Mouse (Mus musculus) cerebellum, adult 11-12 months (tissue): ENCODE results near the gene Setd6.
A peak's percentile ranks its signal among the peaks of the same experiment; 100 is the strongest.

Source experiments
- DNase-seq: peaks from one replicate; pipeline ENCODE4 v3.0.0; 2022

The Setd6 gene

DNA sequence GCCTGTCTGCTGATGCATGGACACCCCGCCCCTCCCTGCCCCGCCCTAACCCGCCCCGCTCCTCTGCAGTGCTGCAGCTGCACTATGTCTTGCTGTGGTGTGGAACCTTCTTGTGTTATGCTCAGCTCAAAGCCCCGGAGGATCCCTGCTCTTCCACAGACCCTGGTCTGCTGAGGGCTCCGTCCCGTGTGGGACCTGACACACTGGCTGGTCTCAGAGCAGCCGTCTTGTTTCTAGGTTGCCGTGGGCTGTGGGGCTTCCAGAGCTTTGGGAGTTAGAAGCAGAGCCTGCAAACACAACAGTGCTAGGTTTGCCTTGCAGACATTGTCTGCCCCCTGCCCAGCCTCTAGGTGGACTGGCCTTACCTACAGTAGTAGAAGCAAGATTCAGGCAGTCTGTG is 3.3 kb upstream of the Setd6 start:
- no peak for DNase-seq

DNA sequence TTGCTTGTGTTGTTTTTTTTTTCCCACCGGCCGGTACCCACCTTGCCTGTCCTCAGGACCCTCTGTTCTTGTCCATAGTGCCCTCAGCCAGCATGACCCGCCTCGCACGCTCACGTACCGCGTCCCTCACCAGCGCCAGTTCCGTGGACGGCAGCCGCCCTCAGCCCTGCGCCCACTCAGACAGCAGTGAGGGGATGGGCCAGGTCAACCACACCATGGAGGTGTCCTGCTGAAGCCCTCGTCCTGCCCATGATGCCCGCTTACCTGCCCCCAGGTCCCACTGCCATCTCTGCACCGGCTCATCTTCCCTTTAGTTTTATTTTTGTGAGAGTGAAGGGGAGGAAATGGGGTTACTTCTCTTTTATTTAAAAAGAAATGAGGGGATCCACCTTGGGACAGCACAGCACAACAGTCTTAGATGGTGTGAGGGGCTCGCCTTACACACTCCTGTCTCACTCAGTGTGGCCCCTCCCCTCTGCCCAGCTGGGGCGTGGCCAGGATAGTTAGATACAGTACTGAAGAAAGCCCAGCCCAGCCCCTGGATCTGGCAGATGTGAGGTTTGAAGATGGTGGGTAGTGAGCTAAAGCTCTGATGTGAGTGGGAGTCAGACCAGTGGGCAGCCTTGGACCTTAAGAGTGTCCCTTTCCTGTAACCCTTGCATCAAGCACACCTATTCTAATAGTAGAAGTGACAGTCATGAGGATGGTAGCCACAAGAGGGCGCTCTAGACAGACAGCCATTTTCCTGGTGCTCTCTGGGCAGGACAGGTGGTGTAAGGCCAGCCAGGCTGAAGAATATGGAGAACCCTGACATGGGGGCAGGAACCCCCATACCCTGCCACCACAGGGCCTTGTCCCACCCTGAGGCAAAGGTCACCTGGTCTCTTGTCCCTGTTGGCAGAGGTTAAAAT is 2.3 kb upstream of the Setd6 start:
- peak; percentile 74 for DNase-seq

DNA sequence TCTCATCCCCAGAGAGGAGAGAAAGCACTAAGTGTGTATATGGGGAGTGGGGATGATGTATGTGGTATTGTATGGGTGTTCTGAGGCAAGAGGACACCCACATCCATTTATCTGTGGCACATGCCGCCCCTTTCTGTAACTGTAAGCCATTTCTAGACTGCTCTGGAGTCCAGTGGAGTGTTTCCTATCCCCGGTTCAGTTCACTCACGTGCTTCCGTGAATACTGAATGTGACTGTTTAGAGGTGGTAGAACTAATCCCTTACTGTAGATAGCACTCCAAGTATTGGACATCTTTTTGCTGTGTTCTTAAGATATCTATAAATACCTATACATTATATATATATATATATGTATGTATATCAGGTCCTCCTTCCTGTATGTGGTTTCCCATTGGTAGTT is 1.3 kb upstream of the Setd6 start:
- no peak for DNase-seq

DNA sequence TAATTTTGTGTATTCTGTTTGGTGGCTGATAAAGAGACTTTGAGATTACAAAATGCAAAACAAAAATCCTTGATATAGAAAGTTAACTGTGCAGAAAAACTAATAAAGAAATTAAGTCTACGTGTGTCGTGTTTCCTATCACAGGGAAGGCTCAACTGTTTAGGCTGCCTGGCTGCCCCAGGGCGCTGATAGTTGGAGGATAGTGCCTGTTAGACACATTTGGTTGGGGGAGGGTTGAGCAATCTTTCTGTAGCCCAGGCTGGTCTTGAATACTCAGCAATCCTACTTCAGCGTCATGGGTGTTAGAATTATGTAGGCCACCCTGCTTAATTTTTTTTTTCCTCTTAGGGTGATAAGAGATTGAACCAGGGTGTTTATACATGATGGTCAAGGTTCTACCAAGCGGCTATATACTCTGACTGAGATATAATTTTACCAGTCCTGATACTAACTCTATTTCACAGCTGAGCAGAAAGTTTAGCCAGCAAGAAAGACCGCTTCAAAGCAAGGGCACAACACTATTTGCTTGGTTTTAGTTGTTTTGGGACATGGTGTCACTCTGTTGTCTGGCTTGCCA is 756 bp upstream of the Setd6 start:
- no peak for DNase-seq

DNA sequence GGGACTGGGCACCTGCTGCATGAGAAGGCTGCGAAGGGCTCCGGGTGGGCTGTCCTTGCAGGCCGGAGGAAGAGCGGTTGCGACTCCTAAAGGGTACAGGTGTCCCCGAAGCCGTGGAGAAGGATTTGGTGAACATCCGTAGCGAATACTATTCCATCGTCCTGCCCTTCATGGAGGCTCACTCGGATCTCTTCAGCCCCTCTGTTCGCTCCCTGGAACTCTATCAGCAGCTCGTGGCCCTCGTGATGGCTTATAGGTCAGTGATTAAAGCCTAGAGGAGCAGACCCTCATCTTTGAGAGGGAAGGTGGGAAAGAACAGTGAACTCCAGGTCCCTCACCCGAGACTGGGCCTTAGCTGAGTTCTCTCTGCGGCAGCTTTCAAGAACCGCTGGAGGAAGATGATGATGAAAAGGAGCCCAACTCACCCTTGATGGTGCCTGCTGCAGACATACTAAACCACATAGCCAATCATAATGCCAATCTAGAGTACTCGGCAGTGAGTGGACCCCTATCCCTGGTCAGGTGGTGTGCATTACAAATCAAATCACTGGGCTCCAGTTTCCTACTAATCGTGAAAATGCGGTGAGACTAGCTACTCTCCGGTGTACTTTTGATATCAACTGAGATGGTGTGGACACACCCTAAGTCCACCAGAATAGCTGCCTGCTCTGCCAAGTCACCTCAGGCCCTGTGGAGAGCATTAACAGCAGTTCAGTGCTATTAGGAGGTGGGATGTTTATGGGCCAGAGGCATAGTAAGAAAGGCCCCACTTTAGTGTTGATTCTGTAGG is 1.1 kb downstream of the Setd6 start:
- no peak for DNase-seq

DNA sequence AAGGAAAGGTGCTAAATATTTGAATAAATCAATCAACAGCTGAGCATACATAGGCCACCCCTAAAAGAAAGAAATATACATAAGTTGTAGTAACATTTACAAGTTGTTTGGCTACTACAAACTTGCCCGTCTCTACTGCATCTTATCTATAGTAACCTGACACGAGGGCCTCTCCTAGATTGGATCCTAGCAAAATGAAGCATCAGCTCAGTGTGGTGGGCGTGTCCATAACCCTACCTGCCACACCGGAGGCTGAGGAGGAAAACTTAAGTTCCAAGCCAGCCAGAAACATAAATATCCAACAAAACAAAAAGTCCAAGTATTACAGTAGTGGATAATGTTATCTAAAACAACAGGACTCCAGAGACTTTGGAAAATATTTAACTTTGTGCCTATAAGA is 11.9 kb downstream of the Setd6 start:
- no peak for DNase-seq

DNA sequence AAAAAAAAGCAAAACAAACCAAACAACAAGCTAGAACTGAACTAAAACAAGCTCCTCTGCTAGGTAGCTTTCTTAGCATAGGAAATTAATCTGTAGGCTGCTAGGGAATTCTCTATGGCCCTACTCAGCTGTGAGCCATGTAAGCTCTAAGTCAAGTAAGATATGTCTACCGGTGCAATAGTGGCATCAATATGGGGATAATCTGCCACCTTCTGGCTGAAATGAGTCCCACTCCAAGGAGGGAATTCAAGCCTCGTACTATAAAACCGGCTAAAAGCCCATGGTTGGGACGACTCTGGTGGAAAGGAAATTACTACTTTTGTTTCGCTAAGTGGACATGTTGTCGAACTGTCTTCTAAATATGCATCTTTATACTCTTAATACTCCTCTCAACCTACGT is 22.9 kb downstream of the Setd6 start:
- no peak for DNase-seq

DNA sequence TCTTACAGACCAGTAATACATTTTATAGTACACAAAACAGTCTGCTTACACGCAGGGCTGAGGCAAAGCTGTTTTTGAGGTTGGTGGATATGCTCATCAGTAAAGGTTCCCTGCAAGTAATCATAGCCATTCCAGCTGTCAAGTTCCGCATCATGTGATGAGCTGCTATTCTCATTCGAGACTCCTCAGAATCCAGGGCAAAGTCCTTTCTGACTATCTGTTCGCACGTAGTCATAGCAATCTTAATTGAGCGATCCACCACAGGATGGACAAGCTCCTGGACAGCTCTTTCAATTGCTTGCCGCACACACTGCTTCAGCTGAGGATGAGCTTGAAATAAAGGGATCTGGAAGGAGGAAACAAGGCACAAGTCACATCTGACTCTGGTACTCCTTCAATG is 26.1 kb downstream of the Setd6 start:
- no peak for DNase-seq

DNA sequence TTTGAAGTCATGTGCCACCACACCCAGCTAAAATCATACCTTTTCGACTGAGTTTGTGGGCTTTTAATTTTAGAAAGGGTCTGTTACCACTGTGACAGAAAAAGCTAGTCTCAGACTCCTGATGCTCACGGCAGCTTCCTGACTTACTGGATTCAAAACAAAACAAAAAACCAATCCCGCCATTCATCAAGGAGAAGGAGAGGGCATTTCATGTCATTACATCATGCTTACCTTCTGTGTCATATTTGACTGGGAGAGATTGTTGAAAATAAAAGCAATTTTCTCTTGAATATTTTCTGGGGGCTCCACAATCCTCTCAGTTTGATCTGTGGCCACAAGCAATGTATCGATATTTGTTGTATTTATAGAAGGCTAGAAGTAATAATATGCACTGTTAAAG is 32.3 kb downstream of the Setd6 start:
- DNase-seq, result no peak

DNA sequence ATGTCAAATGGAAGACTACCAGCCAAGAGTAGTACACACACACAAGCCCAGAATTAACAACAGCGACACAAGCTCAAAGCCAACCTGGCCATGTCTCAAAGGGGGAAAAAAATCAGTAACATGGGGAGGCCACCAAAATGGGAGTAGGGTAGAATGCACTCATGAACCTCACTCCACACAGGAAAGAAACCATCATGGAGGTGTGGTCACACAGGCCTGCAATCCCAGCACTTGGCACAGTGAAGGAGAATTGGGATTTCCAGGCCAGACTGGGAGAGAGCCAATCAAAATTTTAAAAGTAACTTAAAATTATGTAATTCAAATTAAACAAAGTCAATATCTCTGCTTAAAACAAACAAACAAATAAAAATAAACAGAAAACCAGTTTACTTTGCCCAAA is 36.2 kb downstream of the Setd6 start:
- DNase-seq, result no peak

DNA sequence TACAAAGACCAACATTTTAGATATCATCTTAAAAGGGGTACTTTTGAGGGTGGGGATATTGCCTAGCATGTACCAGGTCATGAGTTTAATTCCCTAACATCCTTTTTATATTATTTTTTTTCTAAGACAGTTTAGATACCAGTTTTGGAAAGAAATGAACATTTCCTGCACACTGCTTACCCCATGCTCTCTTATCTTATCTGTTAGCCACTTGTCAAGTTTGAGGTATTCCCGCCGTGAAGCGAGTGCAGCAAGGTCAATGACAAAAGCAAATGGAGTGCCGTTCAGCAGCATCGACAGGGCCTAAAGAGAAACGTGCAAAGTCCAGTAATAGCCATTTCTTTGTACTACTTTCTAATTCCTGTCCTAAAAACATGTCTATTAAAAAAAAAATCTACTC is 44.6 kb downstream of the Setd6 start:
- DNase-seq, result no peak

DNA sequence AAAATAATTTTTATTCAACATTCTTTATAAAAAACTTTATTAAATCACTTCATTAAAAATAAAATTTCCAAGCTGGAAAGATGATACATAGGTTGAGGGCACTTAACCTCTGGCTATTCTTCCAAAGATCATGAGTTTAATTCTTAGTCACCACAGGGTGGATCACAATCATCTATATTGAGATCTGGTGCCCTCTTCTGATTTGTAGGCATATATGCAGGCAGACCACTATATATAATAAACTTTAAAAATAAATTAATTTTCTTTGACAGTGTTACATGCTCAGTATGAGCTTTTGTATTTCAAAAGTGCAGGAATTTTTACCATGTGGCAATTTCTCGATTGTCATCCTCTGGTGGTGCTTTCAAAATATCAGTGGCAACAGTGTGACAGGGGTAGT is 48.5 kb downstream of the Setd6 start:
- no peak for DNase-seq
